Mouse (Mus musculus) liver, adult 2 months (tissue): ENCODE measurements around the gene Slc30a2.

Experiments used
- CTCF ChIP-seq: fragments of 200-500 bp; IDR thresholded peaks from 2 replicates; pipeline ENCODE4 v1.5.1; 2011; ENCODE audit warnings: low read depth, low read length, control low read depth
- POLR2A ChIP-seq: fragments of 200-500 bp; IDR thresholded peaks from 2 replicates; pipeline ENCODE4 v1.6.1; 2011; ENCODE audit warnings: low read length, control low read depth; ENCODE audit not compliant: insufficient read depth; ENCODE audit errors: extremely low read depth

- TF ChIP-seq CTCF (no peak), POLR2A (no peak)
Observed at GRCm38 (mm10) chr4:134401181-134401661, 58.2 kb downstream of the Slc30a2 start.
